Mouse (Mus musculus): ENCODE data around the gene Plxnb1. TPM values are rescaled to one million over a fixed set of nuclear protein-coding genes. Genes with fewer than 3 reads are reported as not detected.
A peak's percentile ranks its signal among the peaks of the same experiment; 100 is the strongest.

Plxnb1 gene
- polyA plus RNA-seq, 1 experiment from 2014 or later: not detected

- Histone ChIP-seq H3K36me3 (ENCODE audit: inconsistent target) (no peaks in the 10 kb centered on the region), H3K79me2 (ENCODE audit: inconsistent target) (no peaks in the 10 kb centered on the region), H3K27ac (no peak overlapping the region), H3K4me3 (ENCODE audit: inconsistent target) (no peak overlapping the region)
- WGBS (ENCODE audit: missing documents): 94% methylated on average over 3 of the region's 3 CpGs
These were observed 7.4 kb downstream of the Plxnb1 start for GRCm38 (mm10) chr9:109102541-109102940.

- H3K4me3 ChIP-seq (ENCODE audit: inconsistent target): no peak overlapping the region
- H3K79me2 ChIP-seq (ENCODE audit: inconsistent target): no peaks in the 10 kb centered on the region
- WGBS (ENCODE audit: missing documents): 92% methylated on average over 7 of the region's 7 CpGs
- no peaks in the 10 kb centered on the region for H3K36me3 ChIP-seq (ENCODE audit: inconsistent target)
- no peak overlapping the region for H3K27ac ChIP-seq
These were observed 8.1 kb downstream of the Plxnb1 start for GRCm38 (mm10) chr9:109103250-109103649.

GRCm38 (mm10) chr9:109104083-109104482, 8.9 kb downstream of the Plxnb1 start:
- no peaks in the 10 kb centered on the region for H3K36me3 ChIP-seq (ENCODE audit: inconsistent target)
- no peak overlapping the region for H3K27ac ChIP-seq
- H3K79me2 ChIP-seq (ENCODE audit: inconsistent target): no peaks in the 10 kb centered on the region
- WGBS (ENCODE audit: missing documents): 98% methylated on average over 9 of the region's 9 CpGs
- H3K4me3 ChIP-seq (ENCODE audit: inconsistent target): no peak overlapping the region

GRCm38 (mm10) chr9:109105011-109105410, 9.8 kb downstream of the Plxnb1 start:
- Histone ChIP-seq H3K36me3 (ENCODE audit: inconsistent target) (no peaks in the 10 kb centered on the region), H3K27ac (no peak overlapping the region), H3K4me3 (ENCODE audit: inconsistent target) (no peak overlapping the region), H3K79me2 (ENCODE audit: inconsistent target) (no peaks in the 10 kb centered on the region)
- 89% methylated on average over 12 of the region's 12 CpGs for WGBS (ENCODE audit: missing documents)

GRCm38 (mm10) chr9:109105648-109106047, 10.5 kb downstream of the Plxnb1 start:
- no peaks in the 10 kb centered on the region for H3K36me3 ChIP-seq (ENCODE audit: inconsistent target)
- 64% methylated on average over 12 of the region's 12 CpGs for WGBS (ENCODE audit: missing documents)
- H3K27ac ChIP-seq: no peak overlapping the region
- H3K4me3 ChIP-seq (ENCODE audit: inconsistent target): no peak overlapping the region
- no peaks in the 10 kb centered on the region for H3K79me2 ChIP-seq (ENCODE audit: inconsistent target)

- no peaks in the 10 kb centered on the region for H3K36me3 ChIP-seq (ENCODE audit: inconsistent target)
- 95% methylated on average over 3 of the region's 6 CpGs for WGBS (ENCODE audit: missing documents)
- no peak overlapping the region for H3K27ac ChIP-seq
- no peaks in the 10 kb centered on the region for H3K79me2 ChIP-seq (ENCODE audit: inconsistent target)
- H3K4me3 ChIP-seq (ENCODE audit: inconsistent target): no peak overlapping the region
These were observed 12.2 kb downstream of the Plxnb1 start for GRCm38 (mm10) chr9:109107341-109107740.

- no peaks in the 10 kb centered on the region for H3K36me3 ChIP-seq (ENCODE audit: inconsistent target)
- H3K79me2 ChIP-seq (ENCODE audit: inconsistent target): no peaks in the 10 kb centered on the region
- H3K4me3 ChIP-seq (ENCODE audit: inconsistent target): no peak overlapping the region
- no peak overlapping the region for H3K27ac ChIP-seq
- 91% methylated on average over 11 of the region's 11 CpGs for WGBS (ENCODE audit: missing documents)
These were observed 15.1 kb downstream of the Plxnb1 start for GRCm38 (mm10) chr9:109110240-109110639.

GRCm38 (mm10) chr9:109111101-109111500, 15.9 kb downstream of the Plxnb1 start:
- Histone ChIP-seq H3K79me2 (ENCODE audit: inconsistent target) (no peaks in the 10 kb centered on the region), H3K36me3 (ENCODE audit: inconsistent target) (no peaks in the 10 kb centered on the region), H3K27ac (no peak overlapping the region), H3K4me3 (ENCODE audit: inconsistent target) (no peak overlapping the region)
- 90% methylated on average over 4 of the region's 4 CpGs for WGBS (ENCODE audit: missing documents)

- Histone ChIP-seq H3K4me3 (ENCODE audit: inconsistent target) (no peak overlapping the region), H3K36me3 (ENCODE audit: inconsistent target) (no peaks in the 10 kb centered on the region), H3K79me2 (ENCODE audit: inconsistent target) (no peaks in the 10 kb centered on the region), H3K27ac (no peak overlapping the region)
- 91% methylated on average over 9 of the region's 9 CpGs for WGBS (ENCODE audit: missing documents)
These were observed 16.4 kb downstream of the Plxnb1 start for GRCm38 (mm10) chr9:109111591-109111990.

GRCm38 (mm10) chr9:109113331-109113730, 18.1 kb downstream of the Plxnb1 start:
- 95% methylated on average over 8 of the region's 8 CpGs for WGBS (ENCODE audit: missing documents)
- no peak overlapping the region for H3K4me3 ChIP-seq (ENCODE audit: inconsistent target)
- H3K79me2 ChIP-seq (ENCODE audit: inconsistent target): no peaks in the 10 kb centered on the region
- no peaks in the 10 kb centered on the region for H3K36me3 ChIP-seq (ENCODE audit: inconsistent target)
- no peak overlapping the region for H3K27ac ChIP-seq

- H3K27ac ChIP-seq: no peak overlapping the region
- H3K36me3 ChIP-seq (ENCODE audit: inconsistent target): no peaks in the 10 kb centered on the region
- no peaks in the 10 kb centered on the region for H3K79me2 ChIP-seq (ENCODE audit: inconsistent target)
- no peak overlapping the region for H3K4me3 ChIP-seq (ENCODE audit: inconsistent target)
- 92% methylated on average over 11 of the region's 11 CpGs for WGBS (ENCODE audit: missing documents)
These were observed 19.1 kb downstream of the Plxnb1 start for GRCm38 (mm10) chr9:109114276-109114675.

- no peak overlapping the region for H3K27ac ChIP-seq
- H3K36me3 ChIP-seq (ENCODE audit: inconsistent target): no peaks in the 10 kb centered on the region
- H3K4me3 ChIP-seq (ENCODE audit: inconsistent target): no peak overlapping the region
- WGBS (ENCODE audit: missing documents): 94% methylated on average over 7 of the region's 7 CpGs
- no peaks in the 10 kb centered on the region for H3K79me2 ChIP-seq (ENCODE audit: inconsistent target)
These were observed 19.7 kb downstream of the Plxnb1 start for GRCm38 (mm10) chr9:109114871-109115270.

- 99% methylated on average over 10 of the region's 10 CpGs for WGBS (ENCODE audit: missing documents)
- H3K79me2 ChIP-seq (ENCODE audit: inconsistent target): no peaks in the 10 kb centered on the region
- no peak overlapping the region for H3K4me3 ChIP-seq (ENCODE audit: inconsistent target)
- no peak overlapping the region for H3K27ac ChIP-seq
- no peaks in the 10 kb centered on the region for H3K36me3 ChIP-seq (ENCODE audit: inconsistent target)
These were observed 21.0 kb downstream of the Plxnb1 start for GRCm38 (mm10) chr9:109116205-109116604.

GRCm38 (mm10) chr9:109118106-109118505, 22.9 kb downstream of the Plxnb1 start:
- H3K79me2 ChIP-seq (ENCODE audit: inconsistent target): no peaks in the 10 kb centered on the region
- no peaks in the 10 kb centered on the region for H3K36me3 ChIP-seq (ENCODE audit: inconsistent target)
- WGBS (ENCODE audit: missing documents): 63% methylated on average over 4 of the region's 4 CpGs
- H3K27ac ChIP-seq: peak overlapping the region; percentile 10; the same call in 1 of the 2 replicates
- H3K4me3 ChIP-seq (ENCODE audit: inconsistent target): no peak overlapping the region

GRCm38 (mm10) chr9:109119571-109119970, 24.4 kb downstream of the Plxnb1 start:
- Histone ChIP-seq H3K4me3 (ENCODE audit: inconsistent target) (no peak overlapping the region), H3K79me2 (ENCODE audit: inconsistent target) (no peaks in the 10 kb centered on the region)
- 87% methylated on average over 9 of the region's 9 CpGs for WGBS (ENCODE audit: missing documents)

GRCm38 (mm10) chr9:109120956-109121355, 25.8 kb downstream of the Plxnb1 start:
- no peaks in the 10 kb centered on the region for H3K79me2 ChIP-seq (ENCODE audit: inconsistent target)
- H3K27ac ChIP-seq: no peak overlapping the region
- H3K36me3 ChIP-seq (ENCODE audit: inconsistent target): no peaks in the 10 kb centered on the region
- H3K4me3 ChIP-seq (ENCODE audit: inconsistent target): no peak overlapping the region
- WGBS (ENCODE audit: missing documents): 94% methylated on average over 6 of the region's 6 CpGs

More at GRCm38 (mm10) chr9:109119571-109119970, 24.4 kb downstream of the Plxnb1 start:
- no peaks in the 10 kb centered on the region for H3K36me3 ChIP-seq (ENCODE audit: inconsistent target)
- no peak overlapping the region for H3K27ac ChIP-seq
